Mouse (Mus musculus): Measurements from ENCODE around the gene Kcnip3. TPM values are rescaled to one million over a fixed set of nuclear protein-coding genes. Genes with fewer than 3 reads are reported as not detected.

Gene Kcnip3
- polyA plus RNA-seq (2014; fragmentation: Nextera tagmentation; extraction: Ambion mirVana): 14.2 and 19.0 TPM in 2 replicates

DNA sequence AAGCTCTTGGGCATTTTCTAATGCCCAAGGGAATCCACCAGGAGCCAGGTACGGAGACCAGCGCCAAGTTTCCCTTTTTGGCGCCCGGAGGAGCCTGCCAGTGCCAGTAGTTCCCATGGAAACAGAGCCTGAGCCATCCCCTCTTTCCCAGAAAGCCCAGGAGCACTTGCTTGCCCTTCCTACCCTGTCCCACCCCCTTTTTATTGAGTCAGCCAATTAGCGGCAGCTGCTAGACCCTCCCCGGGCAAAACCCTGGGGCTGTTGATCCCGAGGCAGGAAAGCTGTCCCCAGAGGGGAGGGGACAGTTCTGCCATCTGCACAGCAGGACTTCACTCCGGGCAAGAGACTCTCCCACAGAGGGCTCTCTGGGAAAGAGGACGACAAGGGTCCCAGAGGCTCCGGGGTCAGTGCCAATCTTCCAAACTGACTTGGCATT lies at the start of gene Kcnip3:
Gene Kcnip3, minus strand, starts transcription at position 89 of the 436 bp plus-strand sequence.
- H3K27me3 ChIP-seq (ENCODE audit: control insufficient read depth, insufficient read depth, low read length): no peaks in the 10 kb centered on the region
- H3K4me2 ChIP-seq (replicated peaks): peak within 1 kb of the TSS; percentile 70
- no peaks in the 10 kb centered on the region for H3K36me3 ChIP-seq (replicated peaks; ENCODE audit: control insufficient read depth, insufficient read depth)
- H3K27ac ChIP-seq: peak within 1 kb of the TSS; percentile 82
- DNase-seq (ENCODE audit: low spot score): peak; percentile 62
- H3K9me3 ChIP-seq (ENCODE audit: control insufficient read depth, low read length): no peaks in the 10 kb centered on the region
- peak within 1 kb of the TSS; percentile 38 for H3K4me3 ChIP-seq (replicated peaks; ENCODE audit: low read length)
- peak within 1 kb of the TSS; percentile 70 for H3K9ac ChIP-seq
- peak; percentile 86 for ATAC-seq (ENCODE audit: low FRiP score)
- 3% methylated on average over 10 of the region's 10 CpGs for WGBS
- H3K4me1 ChIP-seq (replicated peaks; ENCODE audit: control insufficient read depth, insufficient read depth, low read length): peaks cover 34% of the 10 kb centered on the region

DNA sequence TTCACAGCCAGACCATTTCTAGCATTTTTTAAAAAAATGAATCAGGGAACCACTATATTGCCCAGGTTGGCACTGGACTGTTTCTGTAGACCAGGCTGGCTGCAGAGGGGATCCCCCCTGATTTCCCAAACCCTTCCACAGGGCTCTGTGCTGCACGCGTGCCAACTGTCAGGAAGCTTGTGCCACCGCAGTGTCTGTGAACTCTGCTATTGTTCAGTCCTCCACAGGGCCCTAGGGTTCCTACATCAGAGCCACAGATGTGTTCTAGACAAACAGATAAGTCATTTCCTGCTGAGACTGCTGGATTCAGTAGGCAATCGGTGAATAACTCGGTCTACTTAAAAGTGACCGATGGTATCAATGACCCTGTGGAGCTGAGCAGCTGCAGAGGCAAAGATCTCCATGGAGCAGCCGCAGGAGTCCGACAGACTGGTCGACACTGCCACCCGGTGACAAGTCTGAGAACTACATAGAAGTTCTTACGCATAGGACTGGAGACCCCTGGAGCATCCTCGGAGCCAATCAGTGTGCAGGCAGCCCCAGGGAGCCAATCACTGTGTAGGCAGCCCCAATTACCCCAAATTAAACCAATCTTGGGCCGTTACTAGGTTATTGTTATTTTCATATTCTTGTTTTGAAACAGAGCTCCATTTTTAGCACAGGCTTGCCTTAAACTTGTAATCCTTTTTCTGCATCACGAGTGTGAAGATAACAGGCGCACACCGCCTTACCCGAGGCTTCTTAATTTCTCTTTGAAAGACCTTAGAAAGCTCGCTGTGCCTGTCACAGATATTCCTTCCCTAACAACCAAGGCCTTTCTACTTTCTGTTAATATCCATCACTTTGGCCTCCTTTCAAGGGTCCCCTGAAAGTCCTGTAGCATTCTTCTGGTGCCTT lies 37.4 kb upstream of the Kcnip3 start:
- 0 out of 2 replicates have a peak overlapping the region, but pooled peaks have one; percentile 11 for H3K27ac ChIP-seq
- 10% methylated on average over 18 of the region's 18 CpGs for WGBS
- H3K4me3 ChIP-seq (replicated peaks; ENCODE audit: low read length): peak overlapping the region; percentile 28
- H3K27me3 ChIP-seq (ENCODE audit: control insufficient read depth, insufficient read depth, low read length): peaks cover 7% of the 10 kb centered on the region; the same call in 1 of the 2 replicates
- H3K4me2 ChIP-seq (replicated peaks): peak overlapping the region; percentile 48
- ATAC-seq (ENCODE audit: low FRiP score): peak; percentile 99
- no peaks in the 10 kb centered on the region for H3K36me3 ChIP-seq (replicated peaks; ENCODE audit: control insufficient read depth, insufficient read depth)
- H3K4me1 ChIP-seq (replicated peaks; ENCODE audit: control insufficient read depth, insufficient read depth, low read length): 0 out of 2 replicates have a peak, but pooled peaks cover 4% of the 10 kb centered on the region
- no peaks in the 10 kb centered on the region for H3K9me3 ChIP-seq (ENCODE audit: control insufficient read depth, low read length)
- H3K9ac ChIP-seq: peak overlapping the region; percentile 50
- DNase-seq (ENCODE audit: low spot score): peak; percentile 97

GRCm38 (mm10) chr2:127551078-127551477 lies 29.2 kb upstream of the Kcnip3 start:
- Histone ChIP-seq H3K9ac (no peak overlapping the region), H3K27ac (no peak overlapping the region), H3K27me3 (ENCODE audit: control insufficient read depth, insufficient read depth, low read length) (no peaks in the 10 kb centered on the region), H3K4me1 (replicated peaks; ENCODE audit: control insufficient read depth, insufficient read depth, low read length) (no peaks in the 10 kb centered on the region), H3K4me3 (replicated peaks; ENCODE audit: low read length) (no peak overlapping the region), H3K9me3 (ENCODE audit: control insufficient read depth, low read length) (no peaks in the 10 kb centered on the region), H3K36me3 (replicated peaks; ENCODE audit: control insufficient read depth, insufficient read depth) (no peaks in the 10 kb centered on the region), H3K4me2 (replicated peaks) (no peak overlapping the region)
- ATAC-seq (ENCODE audit: low FRiP score) (no peak), DNase-seq (ENCODE audit: low spot score) (no peak)
- WGBS: 52% methylated on average over 5 of the region's 5 CpGs

DNA sequence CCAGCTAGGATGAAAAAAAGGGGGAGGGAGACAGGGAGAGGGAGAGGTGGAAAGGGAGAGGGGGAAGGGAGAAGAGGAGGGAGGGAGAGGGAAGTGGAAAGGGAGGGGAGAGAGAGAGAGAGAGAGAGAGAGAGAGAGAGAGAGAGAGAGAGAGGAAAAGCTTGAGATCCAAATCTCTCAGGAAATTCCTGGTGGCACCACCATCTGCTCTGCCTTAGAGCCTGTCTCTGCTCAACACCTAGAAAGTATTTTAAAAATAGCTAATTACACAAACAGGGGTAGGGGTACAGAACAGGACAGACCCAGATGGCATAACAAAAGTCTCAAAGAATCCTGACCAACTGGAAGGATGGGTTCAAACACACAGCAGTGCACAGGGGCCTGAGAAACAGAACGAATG lies 28.6 kb upstream of the Kcnip3 start:
- no peaks in the 10 kb centered on the region for H3K9me3 ChIP-seq (ENCODE audit: control insufficient read depth, low read length)
- no peak overlapping the region for H3K27ac ChIP-seq
- ATAC-seq (ENCODE audit: low FRiP score) (no peak), DNase-seq (ENCODE audit: low spot score) (no peak)
- 100% methylated on average over 1 of the region's 1 CpGs for WGBS
- no peak overlapping the region for H3K4me3 ChIP-seq (replicated peaks; ENCODE audit: low read length)
- H3K36me3 ChIP-seq (replicated peaks; ENCODE audit: control insufficient read depth, insufficient read depth): no peaks in the 10 kb centered on the region
- H3K9ac ChIP-seq: no peak overlapping the region
- no peaks in the 10 kb centered on the region for H3K4me1 ChIP-seq (replicated peaks; ENCODE audit: control insufficient read depth, insufficient read depth, low read length)
- no peak overlapping the region for H3K4me2 ChIP-seq (replicated peaks)
- no peaks in the 10 kb centered on the region for H3K27me3 ChIP-seq (ENCODE audit: control insufficient read depth, insufficient read depth, low read length)

- Histone ChIP-seq H3K27ac (no peak overlapping the region), H3K4me2 (replicated peaks) (no peak overlapping the region), H3K4me1 (replicated peaks; ENCODE audit: control insufficient read depth, insufficient read depth, low read length) (no peaks in the 10 kb centered on the region), H3K9me3 (ENCODE audit: control insufficient read depth, low read length) (no peaks in the 10 kb centered on the region), H3K36me3 (replicated peaks; ENCODE audit: control insufficient read depth, insufficient read depth) (no peaks in the 10 kb centered on the region), H3K9ac (no peak overlapping the region), H3K27me3 (ENCODE audit: control insufficient read depth, insufficient read depth, low read length) (no peaks in the 10 kb centered on the region), H3K4me3 (replicated peaks; ENCODE audit: low read length) (no peak overlapping the region)
- DNase-seq (ENCODE audit: low spot score): no peak
- no peak for ATAC-seq (ENCODE audit: low FRiP score)
Observed at GRCm38 (mm10) chr2:127549711-127550110, 27.8 kb upstream of the Kcnip3 start.

- no peaks in the 10 kb centered on the region for H3K27me3 ChIP-seq (ENCODE audit: control insufficient read depth, insufficient read depth, low read length)
- no peaks in the 10 kb centered on the region for H3K4me1 ChIP-seq (replicated peaks; ENCODE audit: control insufficient read depth, insufficient read depth, low read length)
- no peaks in the 10 kb centered on the region for H3K9me3 ChIP-seq (ENCODE audit: control insufficient read depth, low read length)
- H3K9ac ChIP-seq: no peak overlapping the region
- H3K4me2 ChIP-seq (replicated peaks): no peak overlapping the region
- no peak overlapping the region for H3K27ac ChIP-seq
- H3K4me3 ChIP-seq (replicated peaks; ENCODE audit: low read length): no peak overlapping the region
- ATAC-seq (ENCODE audit: low FRiP score): no peak
- WGBS: 81% methylated on average over 5 of the region's 5 CpGs
- no peak for DNase-seq (ENCODE audit: low spot score)
- H3K36me3 ChIP-seq (replicated peaks; ENCODE audit: control insufficient read depth, insufficient read depth): no peaks in the 10 kb centered on the region
Observed at GRCm38 (mm10) chr2:127548342-127549074, 26.6 kb upstream of the Kcnip3 start.

DNA sequence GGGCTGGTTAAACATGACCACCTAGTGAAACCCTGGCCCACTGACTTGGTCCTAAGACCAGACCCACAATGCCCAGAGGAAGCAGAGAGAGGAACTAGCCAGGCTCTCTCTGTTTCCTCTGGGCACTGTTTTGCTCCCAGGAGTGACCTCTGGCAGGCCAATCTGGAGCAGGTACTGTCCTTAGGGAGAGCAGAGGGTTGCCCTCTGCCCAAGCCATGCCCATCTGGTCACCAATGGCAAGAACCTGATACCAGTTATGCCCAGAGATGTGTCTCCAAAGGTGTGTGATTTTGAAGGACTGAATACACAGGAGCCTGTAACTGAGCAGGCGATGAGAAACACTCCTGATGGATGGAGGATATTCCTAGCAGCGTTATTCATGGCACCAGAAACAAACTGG lies 19.8 kb upstream of the Kcnip3 start:
- WGBS: 86% methylated on average over 2 of the region's 2 CpGs

GRCm38 (mm10) chr2:127541185-127541584 lies 19.3 kb upstream of the Kcnip3 start, which contains the start of gene Prom2:
Gene Prom2 (minus strand): TSS chr2:127541467.
- H3K9ac ChIP-seq: no peak within 1 kb of the TSS
- WGBS: 3% methylated on average over 29 of the region's 29 CpGs

More for the DNA sequence above, 19.8 kb upstream of the Kcnip3 start:
- no peak for DNase-seq (ENCODE audit: low spot score)
- Histone ChIP-seq H3K27ac (no peak overlapping the region), H3K4me1 (replicated peaks; ENCODE audit: control insufficient read depth, insufficient read depth, low read length) (no peaks in the 10 kb centered on the region), H3K4me3 (replicated peaks; ENCODE audit: low read length) (no peak overlapping the region), H3K27me3 (ENCODE audit: control insufficient read depth, insufficient read depth, low read length) (peaks cover 47% of the 10 kb centered on the region), H3K36me3 (replicated peaks; ENCODE audit: control insufficient read depth, insufficient read depth) (no peaks in the 10 kb centered on the region), H3K4me2 (replicated peaks) (no peak overlapping the region), H3K9me3 (ENCODE audit: control insufficient read depth, low read length) (no peaks in the 10 kb centered on the region), H3K9ac (no peak overlapping the region)
- ATAC-seq (ENCODE audit: low FRiP score): no peak

GRCm38 (mm10) chr2:127539494-127539893 lies 17.6 kb upstream of the Kcnip3 start:
- H3K36me3 ChIP-seq (replicated peaks; ENCODE audit: control insufficient read depth, insufficient read depth): no peaks in the 10 kb centered on the region
- 28% methylated on average over 4 of the region's 4 CpGs for WGBS
- H3K9ac ChIP-seq: no peak overlapping the region
- H3K4me3 ChIP-seq (replicated peaks; ENCODE audit: low read length): no peak overlapping the region
- H3K9me3 ChIP-seq (ENCODE audit: control insufficient read depth, low read length): no peaks in the 10 kb centered on the region
- peaks cover 47% of the 10 kb centered on the region for H3K27me3 ChIP-seq (ENCODE audit: control insufficient read depth, insufficient read depth, low read length)
- H3K4me2 ChIP-seq (replicated peaks): no peak overlapping the region
- no peak for ATAC-seq (ENCODE audit: low FRiP score)
- no peak for DNase-seq (ENCODE audit: low spot score)
- H3K27ac ChIP-seq: no peak overlapping the region
- H3K4me1 ChIP-seq (replicated peaks; ENCODE audit: control insufficient read depth, insufficient read depth, low read length): no peaks in the 10 kb centered on the region

More at GRCm38 (mm10) chr2:127541185-127541584, 19.3 kb upstream of the Kcnip3 start, which contains the start of gene Prom2:
- H3K27me3 ChIP-seq (ENCODE audit: control insufficient read depth, insufficient read depth, low read length): peaks cover 47% of the 10 kb centered on the region
- H3K9me3 ChIP-seq (ENCODE audit: control insufficient read depth, low read length): no peaks in the 10 kb centered on the region
- H3K27ac ChIP-seq: no peak within 1 kb of the TSS
- H3K4me1 ChIP-seq (replicated peaks; ENCODE audit: control insufficient read depth, insufficient read depth, low read length): no peaks in the 10 kb centered on the region
- H3K4me2 ChIP-seq (replicated peaks): peak within 1 kb of the TSS; percentile 37
- ATAC-seq (ENCODE audit: low FRiP score) (no peak), DNase-seq (ENCODE audit: low spot score) (no peak)
- H3K4me3 ChIP-seq (replicated peaks; ENCODE audit: low read length): 0 out of 2 replicates have a peak within 1 kb of the TSS, but pooled peaks have one; percentile 5
- no peaks in the 10 kb centered on the region for H3K36me3 ChIP-seq (replicated peaks; ENCODE audit: control insufficient read depth, insufficient read depth)
